Mouse (Mus musculus): ENCODE results near the gene Cd84.
A peak's percentile ranks its signal among the peaks of the same experiment; 100 is the strongest.
"Not testable (repeated sequence)": the region's sequence is repeated elsewhere in the genome, so short reads cannot be mapped to it uniquely, and the experiment has no call there.

Cd84 gene

GRCm38 (mm10) chr1:171839488-171839887 is at the start of gene Cd84:
Gene Cd84 (plus strand): TSS chr1:171839697.
- DNase-seq: no peak

GRCm38 (mm10) chr1:171791491-171791890 is 48.0 kb upstream of the Cd84 start:
- no peak for DNase-seq

GRCm38 (mm10) chr1:171796185-171796584 is 43.3 kb upstream of the Cd84 start:
- no peak for DNase-seq

GRCm38 (mm10) chr1:171797840-171798239 is 41.7 kb upstream of the Cd84 start:
- DNase-seq: no peak

- no peak for DNase-seq
These were observed 39.8 kb upstream of the Cd84 start for GRCm38 (mm10) chr1:171799648-171800047.

- not testable (repeated sequence) for DNase-seq
These were observed 28.4 kb upstream of the Cd84 start for GRCm38 (mm10) chr1:171811048-171811447.

- DNase-seq: no peak
These were observed 23.7 kb upstream of the Cd84 start for GRCm38 (mm10) chr1:171815545-171816439.

- no peak for DNase-seq
These were observed 22.5 kb upstream of the Cd84 start for GRCm38 (mm10) chr1:171816991-171817390.

GRCm38 (mm10) chr1:171821331-171821730 is 18.2 kb upstream of the Cd84 start:
- no peak for DNase-seq

GRCm38 (mm10) chr1:171825462-171825861 is 14.0 kb upstream of the Cd84 start:
- no peak for DNase-seq

- DNase-seq: peak in 1 of 2 experiments; percentile 31
These were observed 13.3 kb upstream of the Cd84 start for GRCm38 (mm10) chr1:171826164-171826563.

- no peak for DNase-seq
These were observed 11.8 kb upstream of the Cd84 start for GRCm38 (mm10) chr1:171827674-171828073.

GRCm38 (mm10) chr1:171840450-171841023 is 1.0 kb downstream of the Cd84 start:
- peak; percentile 55 to 62 for DNase-seq

- DNase-seq: peak; percentile 64 to 75
These were observed 5.7 kb downstream of the Cd84 start for GRCm38 (mm10) chr1:171845035-171845754.

GRCm38 (mm10) chr1:171848201-171848600 is 8.7 kb downstream of the Cd84 start:
- DNase-seq: no peak

- DNase-seq: no peak
These were observed 9.3 kb downstream of the Cd84 start for GRCm38 (mm10) chr1:171848757-171849156.

- DNase-seq: no peak
These were observed 10.0 kb downstream of the Cd84 start for GRCm38 (mm10) chr1:171849454-171849853.

- DNase-seq: no peak
These were observed 26.0 kb downstream of the Cd84 start for GRCm38 (mm10) chr1:171865467-171865866.

- no peak for DNase-seq
These were observed 47.5 kb downstream of the Cd84 start for GRCm38 (mm10) chr1:171886989-171887388.

- DNase-seq: not testable (repeated sequence)
These were observed 55.9 kb downstream of the Cd84 start, which contains the start of gene Gm10521 for GRCm38 (mm10) chr1:171895364-171895763. Gene Gm10521 (plus strand): TSS chr1:171895664.

GRCm38 (mm10) chr1:171904011-171904410 is 64.5 kb downstream of the Cd84 start:
- DNase-seq: no peak

GRCm38 (mm10) chr1:171915638-171916458 is 76.4 kb downstream of the Cd84 start:
- peak; percentile 33 to 44 for DNase-seq
